Mouse (Mus musculus) megakaryocyte, embryonic 14.5 days (primary cell): Measurements from ENCODE around the gene Habp4. TPM values are rescaled to one million over a fixed set of nuclear protein-coding genes. Genes with fewer than 3 reads are reported as not detected.

Experiments
- H3K27me3 ChIP-seq: replicated peaks from 2 replicates; pipeline ENCODE3; 2012; ENCODE audit warnings: inconsistent platforms
- H3K36me3 ChIP-seq: replicated peaks from 2 replicates; pipeline ENCODE3; 2012; ENCODE audit warnings: low read length, inconsistent platforms, mixed read lengths
- H3K4me1 ChIP-seq: 2 replicates; pipeline ENCODE4 v1.6.1; 2012; ENCODE audit warnings: inconsistent platforms
- H3K4me3 ChIP-seq: replicated peaks from 2 replicates; pipeline ENCODE3; 2012; ENCODE audit warnings: moderate library complexity, mild to moderate bottlenecking, inconsistent platforms
- H3K9me3 ChIP-seq: 2 replicates; pipeline ENCODE4 v1.6.1; 2012; ENCODE audit warnings: inconsistent platforms
- FLI1 ChIP-seq: IDR thresholded peaks from 2 replicates; pipeline ENCODE4 v1.6.1; 2012; ENCODE audit warnings: low read length, inconsistent platforms, mixed read lengths
- GATA1 ChIP-seq: IDR thresholded peaks from 3 replicates; pipeline ENCODE4 v1.6.1; 2012; ENCODE audit warnings: mixed read lengths, low read length, inconsistent platforms, borderline replicate concordance
- polyA plus RNA-seq: library from polyadenylated mRNA; stranded (reverse); fragments of >175 nt; gene quantifications from 2 replicates; pipeline ENCODE4 v1.2.3, GENCODE M21; 2012; ENCODE audit warnings: low replicate concordance; ENCODE audit not compliant: insufficient read depth

Gene Habp4
- polyA plus RNA-seq, 1 experiment, result 24.9 TPM

- H3K9me3 ChIP-seq, result 0 out of 2 replicates have a peak, but pooled peaks cover 2% of the 10 kb centered on the region
- H3K36me3 ChIP-seq, result peaks cover 18% of the 10 kb centered on the region
- no peaks in the 10 kb centered on the region for H3K27me3 ChIP-seq
- no peak overlapping the region for H3K4me3 ChIP-seq
- H3K4me1 ChIP-seq, result no peaks in the 10 kb centered on the region; the same call in 1 of the 2 replicates
- TF ChIP-seq FLI1, result no peak
- no peak for TF ChIP-seq GATA1
These were observed 8.1 kb downstream of the Habp4 start for GRCm38 (mm10) chr13:64169746-64170145.

- Histone ChIP-seq H3K4me3 (no peak overlapping the region), H3K36me3 (peaks cover 23% of the 10 kb centered on the region), H3K4me1 (no peaks in the 10 kb centered on the region), H3K27me3 (no peaks in the 10 kb centered on the region), H3K9me3 (no peaks in the 10 kb centered on the region)
- TF ChIP-seq FLI1 (no peak), GATA1 (no peak)
These were observed 16.4 kb downstream of the Habp4 start for GRCm38 (mm10) chr13:64178000-64178399.

GRCm38 (mm10) chr13:64178746-64179652, 17.4 kb downstream of the Habp4 start:
- Histone ChIP-seq H3K9me3 (no peaks in the 10 kb centered on the region), H3K4me1 (peaks cover 4% of the 10 kb centered on the region; the same call in 1 of the 2 replicates), H3K4me3 (no peak overlapping the region), H3K36me3 (peaks cover 25% of the 10 kb centered on the region), H3K27me3 (no peaks in the 10 kb centered on the region)
- TF ChIP-seq FLI1 (no peak), GATA1 (no peak)

- peaks cover 24% of the 10 kb centered on the region for H3K36me3 ChIP-seq
- no peak for TF ChIP-seq GATA1
- no peak for TF ChIP-seq FLI1
These were observed 18.7 kb downstream of the Habp4 start for GRCm38 (mm10) chr13:64180300-64180699.

GRCm38 (mm10) chr13:64180888-64181287, 19.3 kb downstream of the Habp4 start:
- Histone ChIP-seq H3K27me3 (no peaks in the 10 kb centered on the region), H3K36me3 (peaks cover 26% of the 10 kb centered on the region)
- TF ChIP-seq GATA1 (no peak), FLI1 (no peak)

More at GRCm38 (mm10) chr13:64180300-64180699, 18.7 kb downstream of the Habp4 start:
- peaks cover 4% of the 10 kb centered on the region; the same call in 1 of the 2 replicates for H3K4me1 ChIP-seq
- no peaks in the 10 kb centered on the region for H3K9me3 ChIP-seq
- no peaks in the 10 kb centered on the region for H3K27me3 ChIP-seq
- no peak overlapping the region for H3K4me3 ChIP-seq

GRCm38 (mm10) chr13:64182091-64182490, 20.5 kb downstream of the Habp4 start:
- H3K36me3 ChIP-seq, result peaks cover 26% of the 10 kb centered on the region
- H3K4me3 ChIP-seq, result no peak overlapping the region
- TF ChIP-seq GATA1 (no peak), FLI1 (no peak)
- no peaks in the 10 kb centered on the region for H3K9me3 ChIP-seq
- H3K4me1 ChIP-seq, result peaks cover 7% of the 10 kb centered on the region
- no peaks in the 10 kb centered on the region for H3K27me3 ChIP-seq

More at GRCm38 (mm10) chr13:64180888-64181287, 19.3 kb downstream of the Habp4 start:
- peaks cover 4% of the 10 kb centered on the region; the same call in 1 of the 2 replicates for H3K4me1 ChIP-seq
- no peak overlapping the region for H3K4me3 ChIP-seq
- no peaks in the 10 kb centered on the region for H3K9me3 ChIP-seq

GRCm38 (mm10) chr13:64183583-64183982, 22.0 kb downstream of the Habp4 start:
- no peaks in the 10 kb centered on the region for H3K9me3 ChIP-seq
- peaks cover 18% of the 10 kb centered on the region for H3K36me3 ChIP-seq
- no peaks in the 10 kb centered on the region for H3K27me3 ChIP-seq
- H3K4me1 ChIP-seq, result peaks cover 10% of the 10 kb centered on the region
- no peak overlapping the region for H3K4me3 ChIP-seq
- TF ChIP-seq FLI1 (no peak), GATA1 (no peak)

GRCm38 (mm10) chr13:64184361-64184760, 22.7 kb downstream of the Habp4 start:
- H3K4me3 ChIP-seq, result no peak overlapping the region
- peaks cover 18% of the 10 kb centered on the region for H3K36me3 ChIP-seq
- no peaks in the 10 kb centered on the region for H3K9me3 ChIP-seq
- TF ChIP-seq GATA1, result no peak
- no peak for TF ChIP-seq FLI1
- peaks cover 10% of the 10 kb centered on the region for H3K4me1 ChIP-seq
- H3K27me3 ChIP-seq, result peaks cover 2% of the 10 kb centered on the region

- no peaks in the 10 kb centered on the region for H3K9me3 ChIP-seq
- H3K36me3 ChIP-seq, result peaks cover 18% of the 10 kb centered on the region
- no peak for TF ChIP-seq GATA1
- TF ChIP-seq FLI1, result no peak
- H3K4me1 ChIP-seq, result peaks cover 10% of the 10 kb centered on the region
- H3K27me3 ChIP-seq, result peaks cover 5% of the 10 kb centered on the region
- no peak overlapping the region for H3K4me3 ChIP-seq
These were observed 23.6 kb downstream of the Habp4 start for GRCm38 (mm10) chr13:64185176-64185575.

GRCm38 (mm10) chr13:64185586-64185985, 24.0 kb downstream of the Habp4 start:
- no peak overlapping the region for H3K4me3 ChIP-seq
- H3K36me3 ChIP-seq, result peaks cover 18% of the 10 kb centered on the region
- H3K27me3 ChIP-seq, result peaks cover 5% of the 10 kb centered on the region
- H3K4me1 ChIP-seq, result peaks cover 10% of the 10 kb centered on the region
- no peaks in the 10 kb centered on the region for H3K9me3 ChIP-seq
- TF ChIP-seq FLI1 (no peak), GATA1 (no peak)
